Mouse (Mus musculus): ENCODE results near the gene Rhog. TPM values are rescaled to one million over a fixed set of nuclear protein-coding genes. Genes with fewer than 3 reads are reported as not detected.
A peak's percentile ranks its signal among the peaks of the same experiment; 100 is the strongest.

Rhog gene
- polyA plus RNA-seq, 1 experiment, result 210 TPM

GRCm38 (mm10) chr7:102223883-102224738 lies 31.7 kb downstream of the Rhog start:
- Histone ChIP-seq H3K27me3 (replicated peaks) (no peaks in the 10 kb centered on the region), H3K4me3 (replicated peaks) (peak overlapping the region; percentile 14), H3K36me3 (replicated peaks; ENCODE audit: low read length) (peaks cover 26% of the 10 kb centered on the region), H3K4me1 (peaks cover 35% of the 10 kb centered on the region), H3K9me3 (no peaks in the 10 kb centered on the region)
- no peak for TF ChIP-seq FLI1 (IDR thresholded peaks at IDR 0.05; ENCODE audit: low read length)
- no peak for TF ChIP-seq GATA1 (IDR thresholded peaks at IDR 0.05; ENCODE audit: borderline replicate concordance, low read length)

- no peaks in the 10 kb centered on the region for H3K9me3 ChIP-seq
- TF ChIP-seq FLI1 (IDR thresholded peaks at IDR 0.05; ENCODE audit: low read length) (no peak), GATA1 (IDR thresholded peaks at IDR 0.05; ENCODE audit: borderline replicate concordance, low read length) (no peak)
- H3K27me3 ChIP-seq (replicated peaks), result no peaks in the 10 kb centered on the region
- H3K36me3 ChIP-seq (replicated peaks; ENCODE audit: low read length), result peaks cover 23% of the 10 kb centered on the region
- peak overlapping the region; percentile 93 for H3K4me3 ChIP-seq (replicated peaks)
- peaks cover 37% of the 10 kb centered on the region for H3K4me1 ChIP-seq
Observed at GRCm38 (mm10) chr7:102222830-102223556, 32.9 kb downstream of the Rhog start.

GRCm38 (mm10) chr7:102222336-102222735 lies 33.5 kb downstream of the Rhog start:
- TF ChIP-seq GATA1 (IDR thresholded peaks at IDR 0.05; ENCODE audit: borderline replicate concordance, low read length), result no peak
- no peak for TF ChIP-seq FLI1 (IDR thresholded peaks at IDR 0.05; ENCODE audit: low read length)
- Histone ChIP-seq H3K36me3 (replicated peaks; ENCODE audit: low read length) (peaks cover 18% of the 10 kb centered on the region), H3K9me3 (no peaks in the 10 kb centered on the region), H3K27me3 (replicated peaks) (no peaks in the 10 kb centered on the region), H3K4me3 (replicated peaks) (peak overlapping the region; percentile 93), H3K4me1 (peaks cover 42% of the 10 kb centered on the region)

DNA sequence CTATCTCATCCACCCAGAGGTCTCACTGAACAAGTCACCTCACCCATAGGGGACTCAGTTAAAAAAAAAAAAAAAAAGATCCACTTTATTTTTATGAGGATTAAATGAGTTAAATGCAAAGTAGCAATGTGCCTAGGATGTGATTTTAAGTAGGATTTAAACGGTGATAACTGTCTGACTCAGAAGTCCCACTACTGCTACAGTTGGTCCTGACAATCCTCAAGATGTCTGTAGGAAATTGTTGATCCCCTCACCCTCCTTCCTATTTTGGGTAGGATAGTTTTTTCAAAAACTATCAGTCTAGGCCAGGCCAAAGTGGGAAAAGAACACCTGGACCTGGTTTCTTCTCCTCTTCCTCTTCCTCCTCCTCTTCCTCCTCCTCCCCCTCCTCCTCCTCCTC lies 34.0 kb downstream of the Rhog start:
- Histone ChIP-seq H3K27me3 (replicated peaks) (no peaks in the 10 kb centered on the region), H3K36me3 (replicated peaks; ENCODE audit: low read length) (peaks cover 14% of the 10 kb centered on the region), H3K4me1 (peaks cover 46% of the 10 kb centered on the region), H3K9me3 (no peaks in the 10 kb centered on the region), H3K4me3 (replicated peaks) (peak overlapping the region; percentile 93)
- no peak for TF ChIP-seq GATA1 (IDR thresholded peaks at IDR 0.05; ENCODE audit: borderline replicate concordance, low read length)
- TF ChIP-seq FLI1 (IDR thresholded peaks at IDR 0.05; ENCODE audit: low read length), result no peak

DNA sequence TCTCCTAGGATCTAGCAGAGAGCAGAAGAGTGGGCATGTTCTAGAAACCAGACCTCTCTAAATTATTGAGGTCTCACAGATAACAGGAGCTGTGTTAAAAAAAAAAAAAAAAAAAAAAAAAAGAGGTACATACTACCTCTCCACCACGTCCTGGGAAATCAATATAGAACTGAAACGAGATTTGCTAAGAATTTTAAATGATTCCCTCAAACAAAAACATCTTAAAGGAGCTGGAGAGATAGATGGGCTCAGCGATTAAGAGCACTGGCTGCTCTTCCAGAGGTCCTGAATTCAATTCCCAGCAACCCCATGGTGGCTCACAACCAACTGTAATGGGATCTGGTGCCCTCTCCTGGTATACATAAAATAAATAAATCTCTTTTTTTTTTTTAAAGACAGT lies 44.8 kb downstream of the Rhog start:
- Histone ChIP-seq H3K4me1 (peaks cover 49% of the 10 kb centered on the region), H3K4me3 (replicated peaks) (peak overlapping the region; percentile 98), H3K27me3 (replicated peaks) (no peaks in the 10 kb centered on the region), H3K36me3 (replicated peaks; ENCODE audit: low read length) (peaks cover 4% of the 10 kb centered on the region), H3K9me3 (no peaks in the 10 kb centered on the region)
- TF ChIP-seq GATA1 (IDR thresholded peaks at IDR 0.05; ENCODE audit: borderline replicate concordance, low read length) (no peak), FLI1 (IDR thresholded peaks at IDR 0.05; ENCODE audit: low read length) (no peak)

GRCm38 (mm10) chr7:102209756-102210721 lies 45.8 kb downstream of the Rhog start, which contains the start of the genes Nup98 and Pgap2:
TSS of gene Nup98 (minus strand) at chr7:102210176.
TSS of gene Pgap2 (plus strand) at chr7:102210208.
- Histone ChIP-seq H3K9me3 (no peaks in the 10 kb centered on the region), H3K4me3 (replicated peaks) (peak within 1 kb of the TSS; percentile 98), H3K36me3 (replicated peaks; ENCODE audit: low read length) (peaks cover 4% of the 10 kb centered on the region), H3K4me1 (peaks cover 46% of the 10 kb centered on the region), H3K27me3 (replicated peaks) (no peaks in the 10 kb centered on the region)
- no peak for TF ChIP-seq FLI1 (IDR thresholded peaks at IDR 0.05; ENCODE audit: low read length)
- no peak for TF ChIP-seq GATA1 (IDR thresholded peaks at IDR 0.05; ENCODE audit: borderline replicate concordance, low read length)

DNA sequence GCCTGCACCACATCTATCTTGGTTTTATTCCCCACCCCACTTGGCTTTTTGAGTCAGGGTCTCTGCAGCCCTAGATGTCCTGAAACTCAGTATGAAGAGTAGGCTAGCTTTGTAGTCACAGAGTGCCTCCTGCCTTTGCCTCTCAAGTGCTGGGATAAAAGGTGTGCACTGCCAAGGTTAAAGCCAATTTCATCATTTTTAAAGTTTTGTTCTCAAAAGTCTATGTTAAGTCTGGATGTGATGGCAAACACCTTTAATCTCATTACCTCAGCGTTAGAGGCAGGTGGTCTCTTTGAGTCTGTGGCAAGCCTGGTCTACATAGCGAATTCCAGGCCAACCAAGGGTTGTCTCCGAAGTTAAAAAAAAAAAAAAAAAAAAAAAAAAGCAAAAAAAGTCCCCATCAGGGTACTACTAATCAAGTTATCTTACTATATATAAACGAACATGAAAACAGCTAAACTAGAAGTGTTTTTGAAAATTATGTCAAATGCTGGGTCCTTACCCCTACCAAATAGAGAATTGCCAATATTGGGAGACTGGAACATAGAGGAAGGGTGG lies 47.0 kb downstream of the Rhog start:
- Histone ChIP-seq H3K36me3 (replicated peaks; ENCODE audit: low read length) (peaks cover 14% of the 10 kb centered on the region), H3K9me3 (no peaks in the 10 kb centered on the region), H3K4me1 (peaks cover 55% of the 10 kb centered on the region), H3K27me3 (replicated peaks) (no peaks in the 10 kb centered on the region), H3K4me3 (replicated peaks) (peak overlapping the region; percentile 98)
- no peak for TF ChIP-seq GATA1 (IDR thresholded peaks at IDR 0.05; ENCODE audit: borderline replicate concordance, low read length)
- no peak for TF ChIP-seq FLI1 (IDR thresholded peaks at IDR 0.05; ENCODE audit: low read length)

DNA sequence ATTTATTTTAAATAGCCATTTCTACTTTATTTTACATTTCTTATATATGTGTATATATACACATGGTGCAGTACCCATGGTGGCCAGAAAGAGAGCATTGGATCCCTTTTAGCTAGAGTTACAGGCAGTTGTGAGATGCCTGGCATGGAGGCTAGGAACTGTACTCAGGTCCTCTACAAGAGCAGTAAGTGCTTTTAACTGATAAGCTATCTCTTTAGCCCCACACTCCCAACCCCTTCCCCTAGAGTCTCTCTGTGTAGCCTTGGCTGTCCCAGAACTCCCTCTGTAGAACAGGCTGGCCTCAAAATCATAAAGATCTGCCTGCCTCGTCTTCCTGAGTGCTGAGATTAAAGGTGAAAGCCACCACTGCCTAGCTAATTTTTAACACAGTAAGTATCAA lies 50.2 kb downstream of the Rhog start:
- TF ChIP-seq GATA1 (IDR thresholded peaks at IDR 0.05; ENCODE audit: borderline replicate concordance, low read length), result no peak
- H3K4me3 ChIP-seq (replicated peaks), result no peak overlapping the region
- peaks cover 61% of the 10 kb centered on the region for H3K4me1 ChIP-seq
- no peaks in the 10 kb centered on the region for H3K9me3 ChIP-seq
- peaks cover 20% of the 10 kb centered on the region for H3K36me3 ChIP-seq (replicated peaks; ENCODE audit: low read length)
- H3K27me3 ChIP-seq (replicated peaks), result no peaks in the 10 kb centered on the region

DNA sequence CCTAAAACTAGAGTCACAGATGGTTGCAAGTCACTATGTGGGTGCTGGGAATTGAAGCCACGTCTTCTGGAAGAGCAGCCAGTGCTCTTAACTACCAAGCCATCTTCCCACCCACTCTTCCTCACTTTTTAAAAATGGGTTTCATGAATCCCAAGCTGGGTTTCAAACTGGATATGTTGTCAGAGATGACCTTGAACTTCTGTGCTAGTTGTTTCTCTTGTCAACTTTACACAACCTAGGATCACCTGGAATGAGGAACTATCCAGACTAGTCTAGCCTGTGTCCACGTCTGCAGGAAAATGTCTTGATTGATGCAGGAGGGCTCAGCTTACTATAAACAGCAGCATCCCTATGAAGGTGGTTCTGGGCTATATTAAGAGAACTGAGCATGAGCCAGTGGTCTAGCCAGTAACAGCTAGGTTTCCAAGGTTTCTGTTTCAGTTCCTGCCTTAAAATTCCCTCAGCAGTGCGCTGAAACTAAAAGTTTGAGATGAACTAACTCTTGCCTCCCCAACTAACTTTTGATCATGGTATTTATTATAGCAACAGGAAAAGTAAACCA lies 51.5 kb downstream of the Rhog start:
- peaks cover 63% of the 10 kb centered on the region for H3K4me1 ChIP-seq
- no peaks in the 10 kb centered on the region for H3K27me3 ChIP-seq (replicated peaks)
- no peaks in the 10 kb centered on the region for H3K9me3 ChIP-seq
- H3K4me3 ChIP-seq (replicated peaks), result no peak overlapping the region
- TF ChIP-seq GATA1 (IDR thresholded peaks at IDR 0.05; ENCODE audit: borderline replicate concordance, low read length), result no peak
- no peak for TF ChIP-seq FLI1 (IDR thresholded peaks at IDR 0.05; ENCODE audit: low read length)
- peaks cover 25% of the 10 kb centered on the region for H3K36me3 ChIP-seq (replicated peaks; ENCODE audit: low read length)
